Mouse (Mus musculus) liver, embryonic 15.5 days (tissue): ENCODE measurements at regions not wholly inside any gene's neighbourhood (a gene's known extent, or its start where the extent isn't known, plus 50 kb on each side); places are given as distances from the start of the nearest gene placed in this dataset.

Experiments
- ATAC-seq: fragments of 200-750 bp; cut with Nextera tagmentation; 2 replicates; pipeline ENCODE4 v1.8.0; 2017; ENCODE audit warnings: moderate number of reproducible peaks, mild to moderate bottlenecking, moderate library complexity; ENCODE audit not compliant: insufficient read depth
- H3K27ac ChIP-seq: fragments of 300-500 bp; sonication (generic); replicated peaks from 2 replicates; pipeline ENCODE4 v1.5.1; 2015; ENCODE audit warnings: mild to moderate bottlenecking, inconsistent platforms
- H3K27me3 ChIP-seq: fragments of 300-500 bp; sonication (generic); 2 replicates; pipeline ENCODE4 v1.6.1; 2015; ENCODE audit warnings: mild to moderate bottlenecking, inconsistent platforms
- H3K36me3 ChIP-seq: fragments of 300-500 bp; sonication (generic); replicated peaks from 2 replicates; pipeline ENCODE4 v1.6.1; 2015; ENCODE audit warnings: moderate library complexity, mild to moderate bottlenecking, inconsistent platforms
- H3K4me1 ChIP-seq: fragments of 300-500 bp; sonication (generic); replicated peaks from 2 replicates; pipeline ENCODE4 v1.6.1; 2015; ENCODE audit warnings: inconsistent platforms
- H3K4me2 ChIP-seq: fragments of 300-500 bp; sonication (generic); 2 replicates; pipeline ENCODE4 v1.6.1; 2015; ENCODE audit warnings: moderate library complexity, mild to moderate bottlenecking, inconsistent platforms
- H3K4me3 ChIP-seq: fragments of 300-500 bp; sonication (generic); replicated peaks from 2 replicates; pipeline ENCODE4 v1.5.1; 2015; ENCODE audit warnings: mild to moderate bottlenecking, inconsistent platforms
- H3K9ac ChIP-seq: fragments of 300-500 bp; sonication (generic); 2 replicates; pipeline ENCODE4 v1.6.1; 2015; ENCODE audit warnings: moderate library complexity, mild to moderate bottlenecking, inconsistent platforms
- H3K9me3 ChIP-seq: fragments of 300-500 bp; sonication (generic); replicated peaks from 2 replicates; pipeline ENCODE4 v1.6.1; 2016; ENCODE audit warnings: inconsistent platforms
- WGBS: fragments of 180-500 bp; shearing (Covaris S2); methylation state at CpG from one replicate; pipeline ENCODE4 v1.1.7; 2015; ENCODE audit warnings: mixed read lengths; ENCODE audit not compliant: insufficient replicate concordance; 5-methylcytosine and 5-hydroxymethylcytosine counted together

- no peak overlapping the region for H3K4me3 ChIP-seq
- H3K36me3 ChIP-seq: no peaks in the 10 kb centered on the region
- no peaks in the 10 kb centered on the region for H3K9me3 ChIP-seq
- 71% methylated on average over 5 of the region's 5 CpGs for WGBS
- no peaks in the 10 kb centered on the region for H3K27me3 ChIP-seq
- no peaks in the 10 kb centered on the region for H3K4me1 ChIP-seq
- ATAC-seq: no peak
- H3K4me2 ChIP-seq: no peak overlapping the region
- no peak overlapping the region for H3K27ac ChIP-seq
- H3K9ac ChIP-seq: no peak overlapping the region
Observed at GRCm38 (mm10) chr6:50949361-50949760, 295.1 kb upstream of the Npvf start.

- 60% methylated on average over 11 of the region's 11 CpGs for WGBS
- Histone ChIP-seq H3K4me2 (no peak overlapping the region), H3K9ac (no peak overlapping the region), H3K27me3 (no peaks in the 10 kb centered on the region), H3K9me3 (no peaks in the 10 kb centered on the region), H3K36me3 (no peaks in the 10 kb centered on the region), H3K4me3 (no peak overlapping the region), H3K4me1 (no peaks in the 10 kb centered on the region), H3K27ac (no peak overlapping the region)
- no peak for ATAC-seq
Observed at GRCm38 (mm10) chr6:50949883-50950583, 295.8 kb upstream of the Npvf start.

- Histone ChIP-seq H3K4me3 (no peak overlapping the region), H3K27ac (no peak overlapping the region), H3K4me2 (no peak overlapping the region), H3K9ac (no peak overlapping the region), H3K27me3 (no peaks in the 10 kb centered on the region), H3K9me3 (no peaks in the 10 kb centered on the region), H3K36me3 (no peaks in the 10 kb centered on the region), H3K4me1 (no peaks in the 10 kb centered on the region)
- WGBS: 59% methylated on average over 4 of the region's 4 CpGs
- ATAC-seq: no peak
Observed at GRCm38 (mm10) chr6:50957328-50957900, 303.2 kb upstream of the Npvf start.

- no peak overlapping the region for H3K9ac ChIP-seq
- no peak overlapping the region for H3K4me2 ChIP-seq
- ATAC-seq: no peak
- H3K27ac ChIP-seq: no peak overlapping the region
- 48% methylated on average over 5 of the region's 5 CpGs for WGBS
- H3K36me3 ChIP-seq: no peaks in the 10 kb centered on the region
- H3K27me3 ChIP-seq: no peaks in the 10 kb centered on the region
- H3K9me3 ChIP-seq: no peaks in the 10 kb centered on the region
- no peak overlapping the region for H3K4me3 ChIP-seq
- H3K4me1 ChIP-seq: no peaks in the 10 kb centered on the region
Observed at GRCm38 (mm10) chr6:50960341-50960740, 306.1 kb upstream of the Npvf start.

- Histone ChIP-seq H3K27ac (no peak overlapping the region), H3K36me3 (no peaks in the 10 kb centered on the region), H3K4me3 (no peak overlapping the region), H3K27me3 (no peaks in the 10 kb centered on the region), H3K4me2 (no peak overlapping the region), H3K9me3 (no peaks in the 10 kb centered on the region), H3K4me1 (no peaks in the 10 kb centered on the region), H3K9ac (no peak overlapping the region)
- ATAC-seq: no peak
- 61% methylated on average over 6 of the region's 6 CpGs for WGBS
Observed at GRCm38 (mm10) chr6:50961592-50961991, 307.4 kb upstream of the Npvf start.

GRCm38 (mm10) chr6:50968546-50968945 lies 314.3 kb upstream of the Npvf start:
- no peak overlapping the region for H3K4me2 ChIP-seq
- 67% methylated on average over 5 of the region's 5 CpGs for WGBS
- ATAC-seq: no peak
- H3K9me3 ChIP-seq: no peaks in the 10 kb centered on the region
- H3K4me3 ChIP-seq: no peak overlapping the region
- H3K36me3 ChIP-seq: no peaks in the 10 kb centered on the region
- no peaks in the 10 kb centered on the region for H3K4me1 ChIP-seq
- H3K9ac ChIP-seq: no peak overlapping the region
- no peak overlapping the region for H3K27ac ChIP-seq
- H3K27me3 ChIP-seq: no peaks in the 10 kb centered on the region

GRCm38 (mm10) chr6:50969341-50969740 lies 315.1 kb upstream of the Npvf start:
- Histone ChIP-seq H3K9ac (no peak overlapping the region), H3K4me1 (no peaks in the 10 kb centered on the region), H3K27me3 (no peaks in the 10 kb centered on the region), H3K9me3 (no peaks in the 10 kb centered on the region), H3K27ac (no peak overlapping the region), H3K36me3 (no peaks in the 10 kb centered on the region), H3K4me3 (no peak overlapping the region), H3K4me2 (no peak overlapping the region)
- WGBS: 39% methylated on average over 6 of the region's 6 CpGs
- no peak for ATAC-seq

GRCm38 (mm10) chr6:50969997-50970396 lies 315.8 kb upstream of the Npvf start:
- no peak overlapping the region for H3K27ac ChIP-seq
- WGBS: 42% methylated on average over 7 of the region's 7 CpGs
- H3K9me3 ChIP-seq: no peaks in the 10 kb centered on the region

GRCm38 (mm10) chr6:50970770-50971169 lies 316.5 kb upstream of the Npvf start:
- Histone ChIP-seq H3K4me2 (no peak overlapping the region), H3K36me3 (no peaks in the 10 kb centered on the region), H3K4me3 (no peak overlapping the region), H3K4me1 (no peaks in the 10 kb centered on the region), H3K9ac (no peak overlapping the region), H3K27me3 (no peaks in the 10 kb centered on the region), H3K27ac (no peak overlapping the region), H3K9me3 (no peaks in the 10 kb centered on the region)
- WGBS: 75% methylated on average over 8 of the region's 8 CpGs
- ATAC-seq: no peak

More at GRCm38 (mm10) chr6:50969997-50970396, 315.8 kb upstream of the Npvf start:
- no peak overlapping the region for H3K4me2 ChIP-seq
- H3K9ac ChIP-seq: no peak overlapping the region
- no peaks in the 10 kb centered on the region for H3K36me3 ChIP-seq
- ATAC-seq: no peak
- H3K27me3 ChIP-seq: no peaks in the 10 kb centered on the region
- H3K4me1 ChIP-seq: no peaks in the 10 kb centered on the region
- H3K4me3 ChIP-seq: no peak overlapping the region

GRCm38 (mm10) chr6:50972268-50972667 lies 318.0 kb upstream of the Npvf start:
- Histone ChIP-seq H3K9me3 (no peaks in the 10 kb centered on the region), H3K9ac (no peak overlapping the region), H3K4me2 (no peak overlapping the region), H3K4me1 (no peaks in the 10 kb centered on the region), H3K27me3 (no peaks in the 10 kb centered on the region), H3K27ac (no peak overlapping the region), H3K4me3 (no peak overlapping the region), H3K36me3 (no peaks in the 10 kb centered on the region)
- whole genome bisulfite sequencing: 78% methylated on average over 4 of the region's 4 CpGs
- no peak for ATAC-seq

- no peak for ATAC-seq
- H3K36me3 ChIP-seq: no peaks in the 10 kb centered on the region
- 34% methylated on average over 2 of the region's 2 CpGs for WGBS
- H3K4me2 ChIP-seq: no peak overlapping the region
- H3K9me3 ChIP-seq: no peaks in the 10 kb centered on the region
- no peaks in the 10 kb centered on the region for H3K4me1 ChIP-seq
- H3K4me3 ChIP-seq: no peak overlapping the region
- H3K9ac ChIP-seq: no peak overlapping the region
- no peak overlapping the region for H3K27ac ChIP-seq
- H3K27me3 ChIP-seq: no peaks in the 10 kb centered on the region
Observed at GRCm38 (mm10) chr6:50973231-50973654, 319.0 kb upstream of the Npvf start.

GRCm38 (mm10) chr6:50973815-50974214 lies 319.6 kb upstream of the Npvf start:
- Histone ChIP-seq H3K27ac (no peak overlapping the region), H3K4me3 (no peak overlapping the region), H3K9ac (no peak overlapping the region), H3K27me3 (no peaks in the 10 kb centered on the region), H3K4me2 (no peak overlapping the region), H3K9me3 (no peaks in the 10 kb centered on the region), H3K4me1 (no peaks in the 10 kb centered on the region), H3K36me3 (no peaks in the 10 kb centered on the region)
- ATAC-seq: no peak
